Mouse (Mus musculus) cortical plate, adult 2 months (tissue): ENCODE data around the gene Coq5.

Experiments
- CTCF ChIP-seq: fragments of 200-500 bp; IDR thresholded peaks from 2 replicates; pipeline ENCODE4 v1.5.1; 2011; ENCODE audit warnings: mild to moderate bottlenecking, control low read depth, low read length; ENCODE audit not compliant: insufficient read depth; ENCODE audit errors: extremely low read depth
- POLR2A ChIP-seq: fragments of 200-500 bp; IDR thresholded peaks from 2 replicates; pipeline ENCODE4 v1.6.1; 2011; ENCODE audit warnings: mild to moderate bottlenecking, low read length, control low read depth; ENCODE audit not compliant: insufficient read depth; ENCODE audit errors: extremely low read depth

GRCm38 (mm10) chr5:115266340-115266739, 13.1 kb upstream of the Coq5 start:
- no peak for TF ChIP-seq POLR2A
- TF ChIP-seq CTCF, result no peak
